Mouse (Mus musculus) macrophage (primary cell): Measurements from ENCODE around the gene Nek10. TPM values are rescaled to one million over a fixed set of nuclear protein-coding genes. Genes with fewer than 3 reads are reported as not detected.
A peak's percentile ranks its signal among the peaks of the same experiment; 100 is the strongest.
"Not testable (repeated sequence)": the region's sequence is repeated elsewhere in the genome, so short reads cannot be mapped to it uniquely, and the experiment has no call there.

Experiments
- H3K27ac ChIP-seq: fragments of 350-480 bp; formaldehyde crosslinking; 2 replicates; pipeline ENCODE4 v1.9.0; 2021
- H3K36me3 ChIP-seq: fragments of 350-480 bp; formaldehyde crosslinking; 2 replicates; pipeline ENCODE4 v1.9.0; 2021; ENCODE audit errors: inconsistent target
- H3K4me3 ChIP-seq: fragments of 350-480 bp; formaldehyde crosslinking; 2 replicates; pipeline ENCODE4 v1.9.0; 2021; ENCODE audit errors: inconsistent target
- H3K79me2 ChIP-seq: fragments of 350-480 bp; formaldehyde crosslinking; 2 replicates; pipeline ENCODE4 v1.9.0; 2021; ENCODE audit errors: inconsistent target
- WGBS: methylation state at CpG from one replicate; pipeline ENCODE4 v1.1.7; 2026; ENCODE audit warnings: inconsistent platforms; ENCODE audit not compliant: missing documents; 5-methylcytosine and 5-hydroxymethylcytosine counted together
- polyA plus RNA-seq: library from polyadenylated mRNA; stranded (reverse); fragments of 250-400 nt; gene quantifications from 3 replicates; pipeline ENCODE4 v1.2.4, GENCODE M21; 2018; ENCODE audit warnings: inconsistent platforms
- total RNA-seq, 78 experiments: library from RNA; depleted of rRNA; stranded (reverse); fragments of 250-400 nt; gene quantifications; 1 replicate in 9 of 78; 2 replicates in 24 of 78; 3 replicates in 43 of 78; 4 replicates in 2 of 78; pipeline ENCODE4 v1.2.4; 2018; ENCODE audit warnings: inconsistent platforms in 56 of 78

Gene Nek10
- total RNA-seq (2018; cell fraction: chromatin; rRNA removed) = under 1 TPM in 23 of 26 experiments, not detected in 3; 0.06 to 0.47 (median 0.17) TPM
- under 1 TPM in 16 of 26 experiments, not detected in 10; under 0.01 to 0.11 (median 0.04) TPM for total RNA-seq (2018; cell fraction: cytosol; rRNA removed)
- under 1 TPM in 19 of 26 experiments, not detected in 7; 0.05 to 0.62 (median 0.15) TPM for total RNA-seq (2018; cell fraction: nucleus; rRNA removed)
- polyA plus RNA-seq = 0.03 to 0.07 TPM (median 0.07 TPM) in 3 replicates

DNA sequence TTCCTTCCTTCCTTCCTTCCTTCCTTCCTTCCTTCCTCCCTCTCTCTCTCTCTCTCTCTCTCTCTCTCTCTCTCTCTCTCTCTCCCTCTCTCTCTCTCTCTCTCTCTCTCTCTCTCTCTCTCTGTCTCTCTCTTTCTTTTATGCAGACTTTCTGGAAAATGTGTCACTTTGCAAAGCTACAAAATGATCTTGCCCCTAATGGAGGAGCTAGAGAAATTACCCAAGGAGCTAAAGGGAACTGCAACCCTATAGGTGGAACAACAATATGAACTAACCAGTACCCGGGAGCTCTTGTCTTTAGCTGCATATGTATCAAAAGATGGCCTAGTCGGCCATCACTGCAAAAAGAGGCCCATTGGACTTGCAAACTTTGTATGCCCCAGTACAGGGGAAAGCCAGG is at the start of gene Nek10:
TSS of gene Nek10 (plus strand) at position 301 of the 400 bp plus-strand sequence.
- H3K27ac ChIP-seq, H3K79me2 ChIP-seq, H3K36me3 ChIP-seq, H3K4me3 ChIP-seq: not testable (repeated sequence)
- no CpG with 5 or more reads among the region's 2 CpGs for WGBS

DNA sequence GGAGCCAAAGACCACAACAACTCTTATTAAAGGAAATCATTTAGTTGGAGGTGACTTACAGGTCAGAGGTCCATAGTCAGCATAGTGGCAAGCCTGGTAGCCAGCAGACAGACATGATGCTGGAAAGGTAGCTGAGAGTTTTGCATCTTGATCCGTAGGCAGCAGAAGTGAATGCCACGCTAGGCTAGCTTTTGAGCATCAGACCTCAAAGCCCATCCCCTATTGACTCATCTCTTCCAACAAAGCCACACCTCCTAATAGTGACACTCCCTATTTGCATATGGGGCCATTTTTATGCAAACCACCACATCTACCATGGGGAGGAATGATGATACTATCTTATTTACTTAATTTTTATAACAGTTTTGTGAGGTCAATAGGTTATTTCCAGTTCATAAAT is 22.0 kb upstream of the Nek10 start:
- 100% methylated on average over 2 of the region's 2 CpGs for WGBS
- Histone ChIP-seq H3K27ac (no peak overlapping the region), H3K79me2 (no peaks in the 10 kb centered on the region), H3K36me3 (no peaks in the 10 kb centered on the region), H3K4me3 (no peak overlapping the region)

DNA sequence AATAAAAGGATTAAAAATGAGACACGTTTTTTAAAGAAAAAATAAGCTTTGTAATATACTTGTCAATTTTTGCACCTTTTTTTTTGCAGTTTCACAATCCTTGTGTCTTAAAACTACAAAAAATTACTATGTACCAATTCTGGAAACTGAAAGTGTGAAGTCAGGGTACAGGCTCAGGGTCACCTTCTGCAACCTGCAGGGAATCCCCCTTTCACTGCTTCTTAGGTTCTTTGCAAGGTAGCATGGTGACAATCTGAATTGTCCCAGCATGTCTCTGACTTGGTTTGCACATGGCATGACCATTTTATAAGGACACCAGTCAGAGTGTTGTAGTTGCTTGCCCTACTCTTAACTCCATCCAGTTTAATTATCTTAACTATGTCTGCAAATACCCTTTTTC is 19.0 kb upstream of the Nek10 start:
- Histone ChIP-seq H3K36me3 (no peaks in the 10 kb centered on the region), H3K79me2 (no peaks in the 10 kb centered on the region), H3K27ac (no peak overlapping the region), H3K4me3 (no peak overlapping the region)
- 91% methylated on average over 1 of the region's 1 CpGs for WGBS

DNA sequence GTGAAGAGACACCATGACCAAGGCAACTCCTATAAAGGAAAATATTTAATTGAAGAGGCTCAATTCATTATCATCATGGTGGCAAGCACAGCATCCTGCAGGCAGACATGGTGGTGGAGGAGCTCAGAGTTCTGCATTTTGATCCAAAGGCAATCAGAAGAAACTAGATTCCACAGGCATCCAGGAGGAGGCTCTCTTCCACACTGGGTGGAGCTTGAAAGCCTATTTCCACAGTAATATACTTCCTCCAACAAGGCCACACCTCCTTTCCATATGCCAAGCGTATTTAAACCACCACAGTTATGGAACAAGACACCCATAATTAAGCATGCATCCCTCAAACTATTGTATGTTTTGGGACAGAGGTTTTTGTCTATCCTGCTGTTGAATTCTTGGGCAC is 16.2 kb upstream of the Nek10 start:
- Histone ChIP-seq H3K4me3 (no peak overlapping the region), H3K36me3 (0 out of 2 replicates have a peak, but pooled peaks cover 5% of the 10 kb centered on the region), H3K79me2 (no peaks in the 10 kb centered on the region), H3K27ac (no peak overlapping the region)
- WGBS = 100% methylated on average over 1 of the region's 1 CpGs

DNA sequence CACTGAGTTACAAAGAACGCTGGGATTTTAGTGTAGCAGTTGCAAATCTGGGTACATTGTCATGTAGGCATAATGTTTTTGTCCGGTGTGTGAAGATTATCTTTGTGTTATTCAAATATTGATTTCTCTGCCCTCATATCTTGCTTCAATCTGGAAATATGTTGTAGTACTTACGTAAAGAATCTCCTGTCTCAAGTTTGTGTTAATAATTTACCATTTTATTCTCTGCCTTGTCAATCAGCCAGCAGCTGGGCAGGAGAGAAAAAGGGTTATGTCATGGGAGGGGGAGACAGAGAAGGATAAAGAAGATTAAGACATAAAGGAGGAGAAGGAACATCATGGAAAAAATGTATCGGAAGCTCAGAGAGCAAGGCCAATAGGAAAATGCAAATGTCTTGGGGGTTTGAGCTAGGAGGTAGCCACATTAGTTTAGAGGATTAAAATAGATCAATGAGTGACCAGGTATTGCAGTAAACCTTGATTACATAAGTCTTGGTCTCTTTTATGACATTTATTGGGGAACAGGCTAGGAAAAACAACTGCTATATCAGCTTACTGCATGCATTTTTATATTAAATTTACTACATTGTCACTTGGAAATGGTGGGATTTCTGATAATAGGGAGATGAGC is 13.3 kb upstream of the Nek10 start:
- 95% methylated on average over 4 of the region's 4 CpGs for WGBS
- no peak overlapping the region for H3K4me3 ChIP-seq
- H3K27ac ChIP-seq = no peak overlapping the region
- no peaks in the 10 kb centered on the region for H3K79me2 ChIP-seq
- H3K36me3 ChIP-seq = 0 out of 2 replicates have a peak, but pooled peaks cover 5% of the 10 kb centered on the region

DNA sequence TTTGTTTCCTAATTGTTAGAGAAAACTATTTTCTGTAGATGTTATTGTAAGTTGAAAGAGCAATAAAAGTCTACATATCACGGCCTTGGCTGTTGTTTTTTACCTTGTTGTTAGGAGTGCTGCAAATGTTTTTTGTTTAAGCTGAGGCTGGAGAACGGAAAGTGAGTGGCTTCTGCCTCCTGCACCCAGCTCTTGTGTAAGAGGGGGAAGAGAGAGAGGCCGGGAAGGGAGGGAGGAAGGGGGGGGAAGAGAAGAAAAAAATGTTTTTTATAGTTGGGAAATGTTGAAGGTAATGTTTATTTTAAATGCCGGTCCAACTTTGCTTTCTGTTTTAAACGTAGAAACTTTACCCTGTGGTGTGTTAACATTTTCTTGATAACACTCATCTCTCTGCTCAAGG is 3.4 kb upstream of the Nek10 start:
- Histone ChIP-seq H3K27ac (peak overlapping the region; percentile 56), H3K79me2 (no peaks in the 10 kb centered on the region), H3K4me3 (no peak overlapping the region), H3K36me3 (no peaks in the 10 kb centered on the region)
- WGBS = 4% methylated on average over 5 of the region's 5 CpGs

DNA sequence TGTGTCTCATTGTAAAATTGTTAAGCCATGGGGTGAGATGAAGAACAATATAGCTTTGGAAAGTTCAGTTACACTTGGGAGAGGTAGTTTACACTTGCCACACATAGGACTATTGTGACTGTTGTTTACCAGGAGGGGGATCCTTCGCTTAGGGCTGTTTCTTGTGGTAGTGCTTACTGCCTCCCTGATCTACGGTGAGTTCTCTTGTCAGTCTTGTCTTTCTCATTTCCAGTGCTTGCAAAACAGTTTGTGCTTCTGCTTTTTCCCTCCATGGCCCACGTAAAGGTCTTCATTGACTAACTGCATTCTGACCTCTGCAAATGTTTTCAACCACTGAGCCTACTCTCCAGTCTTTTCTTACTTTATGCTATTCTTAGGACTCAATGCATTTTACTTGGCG is 2.9 kb upstream of the Nek10 start:
- Histone ChIP-seq H3K4me3 (no peak overlapping the region), H3K79me2 (no peaks in the 10 kb centered on the region), H3K36me3 (no peaks in the 10 kb centered on the region), H3K27ac (peak overlapping the region; percentile 56)
- WGBS = 21% methylated on average over 4 of the region's 4 CpGs

DNA sequence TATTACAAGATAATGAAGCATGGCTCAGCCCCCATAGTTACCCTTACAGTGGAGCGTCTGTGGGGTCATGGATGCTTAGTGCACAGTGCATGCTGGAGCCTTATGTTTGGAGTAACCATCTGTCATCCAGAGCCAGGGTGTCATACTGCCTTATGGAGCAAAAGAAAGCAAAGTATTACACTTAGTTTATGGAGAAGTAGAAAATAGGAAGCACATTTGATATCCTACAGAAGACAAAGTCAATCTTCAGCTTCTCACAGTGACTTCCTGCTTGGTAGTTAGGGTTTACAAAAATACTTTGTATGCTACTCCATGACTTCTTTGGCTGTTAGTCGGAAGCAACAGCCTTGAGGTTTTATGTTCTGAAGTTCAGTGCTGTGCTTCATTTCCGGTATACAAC is 2.4 kb upstream of the Nek10 start:
- 42% methylated on average over 3 of the region's 3 CpGs for WGBS
- H3K27ac ChIP-seq = peak overlapping the region; percentile 56
- no peak overlapping the region for H3K4me3 ChIP-seq
- no peaks in the 10 kb centered on the region for H3K79me2 ChIP-seq
- no peaks in the 10 kb centered on the region for H3K36me3 ChIP-seq

DNA sequence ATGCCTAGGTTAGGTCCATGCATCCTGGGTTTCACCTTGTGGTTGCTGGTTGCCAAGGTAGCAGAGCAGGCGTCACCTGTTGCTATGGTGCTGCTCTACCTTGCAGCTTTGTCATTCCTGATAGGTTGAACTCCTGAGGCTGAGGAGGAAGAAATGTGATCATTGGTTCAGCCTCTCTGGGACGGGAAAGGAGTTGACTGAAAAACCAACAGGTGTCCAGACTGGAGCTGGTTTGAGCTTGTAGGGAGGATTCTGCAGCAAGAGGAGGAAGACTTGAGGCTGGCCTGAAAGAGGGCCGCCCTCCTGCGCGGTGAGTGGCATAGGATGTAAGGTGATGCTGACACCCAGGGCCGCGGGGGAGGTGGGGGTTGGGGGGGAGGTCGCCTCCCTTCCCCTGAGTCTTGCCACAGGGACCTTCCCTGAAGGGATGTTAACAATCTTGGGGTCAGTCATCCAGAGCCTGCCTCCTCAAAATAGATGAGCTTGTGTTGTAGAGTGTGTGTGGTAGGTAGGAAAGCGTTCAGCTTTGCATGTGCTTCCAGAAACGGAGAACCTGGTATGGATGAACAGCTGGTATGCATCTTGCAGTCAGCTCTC is 804 bp downstream of the Nek10 start:
- H3K36me3 ChIP-seq = no peaks in the 10 kb centered on the region
- no peak overlapping the region for H3K4me3 ChIP-seq
- no peaks in the 10 kb centered on the region for H3K79me2 ChIP-seq
- WGBS = 59% methylated on average over 9 of the region's 10 CpGs
- H3K27ac ChIP-seq = no peak overlapping the region

DNA sequence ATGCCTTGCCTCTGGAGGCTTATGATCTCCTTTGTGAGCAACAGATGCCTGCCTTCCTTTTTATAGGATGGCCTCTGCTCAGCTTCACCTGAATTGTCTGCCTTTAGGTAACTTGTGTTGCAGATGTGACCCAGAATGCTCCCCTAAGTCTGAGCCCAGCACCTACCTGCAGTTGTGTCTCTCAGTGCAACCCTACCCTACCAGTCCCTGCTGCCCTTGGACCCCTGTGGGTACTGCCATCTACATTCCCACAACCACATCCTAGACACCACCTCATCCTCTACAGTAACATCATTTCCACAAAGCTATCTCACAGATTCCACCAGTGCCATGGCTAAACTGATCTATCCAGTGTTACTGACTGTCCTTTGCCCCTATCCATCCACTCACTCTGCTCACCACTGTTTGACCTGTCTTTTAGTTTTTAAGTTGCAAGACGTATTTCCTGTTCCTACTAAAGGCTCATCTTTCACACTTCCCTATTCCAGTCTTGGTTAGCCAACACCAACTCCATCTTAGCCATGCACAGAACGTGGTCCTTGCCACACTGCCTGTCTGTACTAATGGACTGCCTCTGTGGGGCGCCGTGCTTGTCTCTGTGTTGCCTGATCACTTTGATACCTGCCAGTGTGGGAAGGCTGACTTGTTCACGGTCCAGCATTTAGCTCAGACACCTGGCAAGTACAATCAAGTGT is 1.4 kb downstream of the Nek10 start:
- H3K27ac ChIP-seq = no peak overlapping the region
- no peaks in the 10 kb centered on the region for H3K36me3 ChIP-seq
- H3K79me2 ChIP-seq = no peaks in the 10 kb centered on the region
- no peak overlapping the region for H3K4me3 ChIP-seq
- WGBS = 52% methylated on average over 5 of the region's 5 CpGs

DNA sequence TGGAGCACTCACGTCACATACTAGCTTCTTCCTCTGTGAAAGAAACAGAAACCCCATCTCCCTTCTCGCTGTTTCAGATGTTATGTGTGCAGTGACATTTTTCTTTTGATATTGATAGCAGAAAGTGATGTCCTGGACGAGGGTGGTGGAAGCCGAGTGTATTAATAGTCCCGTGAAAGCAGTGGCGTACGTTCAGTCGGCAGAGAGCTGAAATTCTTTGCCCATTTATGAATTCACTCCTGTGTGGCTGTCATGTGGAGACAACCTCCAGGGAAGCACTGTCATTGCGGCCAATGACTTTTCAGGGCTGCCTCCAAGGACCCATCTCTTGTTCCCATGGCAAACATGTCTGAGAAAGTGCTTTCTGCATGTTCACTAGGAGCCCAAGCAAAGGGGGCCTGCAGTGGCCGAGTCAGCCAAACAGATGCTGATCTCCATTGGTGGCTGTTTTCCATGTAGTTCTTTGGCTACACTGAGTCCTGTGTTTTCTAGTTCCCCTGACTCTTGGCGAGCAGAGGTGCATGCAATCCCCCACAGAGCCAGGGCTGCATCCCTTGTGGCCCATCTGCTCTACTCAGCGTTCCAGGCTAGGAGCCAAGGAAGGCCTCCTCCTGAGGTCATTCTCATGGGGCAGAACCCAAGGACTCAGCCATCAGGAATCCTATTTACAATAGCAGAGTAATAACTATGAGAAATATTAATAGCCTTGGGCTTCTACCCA is 29.5 kb downstream of the Nek10 start:
- Histone ChIP-seq H3K4me3 (no peak overlapping the region), H3K27ac (no peak overlapping the region), H3K79me2 (no peaks in the 10 kb centered on the region), H3K36me3 (no peaks in the 10 kb centered on the region)
- WGBS = 88% methylated on average over 12 of the region's 12 CpGs

DNA sequence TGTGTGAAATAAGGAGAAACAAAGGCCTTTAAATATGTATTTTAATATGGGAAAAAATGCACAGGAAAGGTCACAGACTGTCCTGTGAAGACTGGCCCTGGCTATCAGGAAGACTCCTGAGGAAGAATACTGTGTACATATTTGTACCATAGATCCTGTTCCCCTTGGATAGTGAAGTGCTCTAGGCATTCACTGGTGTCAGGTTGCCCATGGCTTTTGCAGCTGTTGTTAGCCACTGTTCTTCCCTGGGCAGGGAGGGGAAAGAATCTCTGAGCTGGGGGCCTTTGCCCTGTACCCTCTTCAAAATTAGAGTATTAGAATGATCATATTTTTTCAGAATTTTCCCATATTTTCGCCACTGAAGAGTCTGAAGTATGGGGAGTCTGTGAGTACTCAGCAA is 30.3 kb downstream of the Nek10 start:
- H3K79me2 ChIP-seq = no peaks in the 10 kb centered on the region
- no peak overlapping the region for H3K4me3 ChIP-seq
- 100% methylated on average over 1 of the region's 1 CpGs for WGBS
- no peak overlapping the region for H3K27ac ChIP-seq
- H3K36me3 ChIP-seq = no peaks in the 10 kb centered on the region

DNA sequence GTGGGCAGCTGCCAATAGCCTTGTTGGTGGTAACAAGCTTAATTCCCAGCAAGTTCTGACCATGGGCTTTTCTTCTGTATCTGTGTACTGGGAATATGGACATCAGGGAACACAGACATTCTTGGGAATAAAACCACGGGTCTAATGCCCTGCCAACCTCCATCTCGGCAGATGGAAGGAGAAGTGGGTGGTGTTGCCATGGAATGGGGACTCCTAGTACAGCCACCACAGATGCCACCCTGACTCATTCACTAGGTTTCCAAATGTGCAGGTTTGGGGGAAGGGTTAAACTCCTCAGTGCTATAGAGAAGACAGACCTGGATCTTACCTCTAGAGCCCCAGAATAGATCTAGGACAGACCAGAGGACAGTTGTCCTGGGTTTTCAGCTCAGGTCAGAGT is 31.1 kb downstream of the Nek10 start:
- 90% methylated on average over 2 of the region's 2 CpGs for WGBS
- Histone ChIP-seq H3K36me3 (no peaks in the 10 kb centered on the region), H3K27ac (no peak overlapping the region), H3K79me2 (no peaks in the 10 kb centered on the region), H3K4me3 (no peak overlapping the region)

DNA sequence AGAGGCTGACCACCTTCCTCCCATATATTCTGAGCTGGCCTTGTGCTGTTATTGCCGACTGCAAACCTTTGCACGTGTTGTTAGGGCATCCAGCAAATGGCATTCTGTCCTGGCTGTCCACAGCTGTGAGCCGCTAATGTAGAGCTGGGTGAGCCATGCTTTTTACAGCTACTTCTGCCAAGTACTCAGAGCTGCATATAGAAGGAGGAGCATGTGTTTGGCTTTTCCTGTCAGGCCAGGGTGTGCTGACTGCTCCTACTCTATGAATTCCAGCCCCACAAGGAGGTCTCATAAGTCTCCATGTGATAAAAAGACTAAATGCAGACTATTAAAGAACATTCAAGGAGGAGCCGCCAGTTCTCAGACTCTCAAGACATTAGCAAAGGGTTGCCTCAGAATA is 34.4 kb downstream of the Nek10 start:
- Histone ChIP-seq H3K4me3 (no peak overlapping the region), H3K27ac (no peak overlapping the region), H3K79me2 (no peaks in the 10 kb centered on the region), H3K36me3 (no peaks in the 10 kb centered on the region)
- 92% methylated on average over 4 of the region's 4 CpGs for whole genome bisulfite sequencing
